Mouse (Mus musculus): ENCODE results near the gene Sema4b.
A peak's percentile ranks its signal among the peaks of the same experiment; 100 is the strongest.

The Sema4b gene

GRCm38 (mm10) chr7:80186531-80187296 is at the start of gene Sema4b:
Gene Sema4b (plus strand): TSS chr7:80186841.
- peak; percentile 82 for DNase-seq (ENCODE audit: low read depth, low spot score)

GRCm38 (mm10) chr7:80138375-80138774 is 48.3 kb upstream of the Sema4b start:
- DNase-seq (ENCODE audit: low read depth, low spot score) = no peak

- DNase-seq (ENCODE audit: low read depth, low spot score) = peak; percentile 76
Observed at GRCm38 (mm10) chr7:80140815-80141214, 45.8 kb upstream of the Sema4b start.

- no peak for DNase-seq (ENCODE audit: low read depth, low spot score)
Observed at GRCm38 (mm10) chr7:80143331-80144273, 43.0 kb upstream of the Sema4b start.

GRCm38 (mm10) chr7:80144695-80145094 is 41.9 kb upstream of the Sema4b start:
- DNase-seq (ENCODE audit: low read depth, low spot score) = no peak

- DNase-seq (ENCODE audit: low read depth, low spot score) = no peak
Observed at GRCm38 (mm10) chr7:80146077-80146476, 40.6 kb upstream of the Sema4b start.

GRCm38 (mm10) chr7:80149356-80149755 is 37.3 kb upstream of the Sema4b start:
- DNase-seq (ENCODE audit: low read depth, low spot score) = no peak

- peak; percentile 27 for DNase-seq (ENCODE audit: low read depth, low spot score)
Observed at GRCm38 (mm10) chr7:80152152-80152551, 34.5 kb upstream of the Sema4b start.

GRCm38 (mm10) chr7:80152756-80153155 is 33.9 kb upstream of the Sema4b start:
- DNase-seq (ENCODE audit: low read depth, low spot score) = no peak

GRCm38 (mm10) chr7:80154689-80155088 is 32.0 kb upstream of the Sema4b start:
- no peak for DNase-seq (ENCODE audit: low read depth, low spot score)

GRCm38 (mm10) chr7:80156711-80157227 is 29.9 kb upstream of the Sema4b start:
- peak; percentile 49 for DNase-seq (ENCODE audit: low read depth, low spot score)

- DNase-seq (ENCODE audit: low read depth, low spot score) = no peak
Observed at GRCm38 (mm10) chr7:80158496-80159268, 28.0 kb upstream of the Sema4b start.

- no peak for DNase-seq (ENCODE audit: low read depth, low spot score)
Observed at GRCm38 (mm10) chr7:80160293-80160944, 26.2 kb upstream of the Sema4b start.

GRCm38 (mm10) chr7:80160945-80161306 is 25.7 kb upstream of the Sema4b start:
- DNase-seq (ENCODE audit: low read depth, low spot score) = no peak

- DNase-seq (ENCODE audit: low read depth, low spot score) = no peak
Observed at GRCm38 (mm10) chr7:80165432-80165831, 21.2 kb upstream of the Sema4b start.

GRCm38 (mm10) chr7:80166740-80167139 is 19.9 kb upstream of the Sema4b start:
- no peak for DNase-seq (ENCODE audit: low read depth, low spot score)

GRCm38 (mm10) chr7:80169847-80170246 is 16.8 kb upstream of the Sema4b start:
- DNase-seq (ENCODE audit: low read depth, low spot score) = no peak

- DNase-seq (ENCODE audit: low read depth, low spot score) = no peak
Observed at GRCm38 (mm10) chr7:80171345-80171744, 15.3 kb upstream of the Sema4b start.

- DNase-seq (ENCODE audit: low read depth, low spot score) = no peak
Observed at GRCm38 (mm10) chr7:80172069-80172956, 14.3 kb upstream of the Sema4b start.

- no peak for DNase-seq (ENCODE audit: low read depth, low spot score)
Observed at GRCm38 (mm10) chr7:80176159-80176558, 10.5 kb upstream of the Sema4b start.

Measured in forelimb bud, embryonic 11.5 days (tissue).